ENCODE assay signal across 14 mouse cellular contexts in genomic region chr6:128996768-128997442, GRCm38 (mm10). TPM values are rescaled to one million over a fixed set of nuclear protein-coding genes. Genes with fewer than 3 reads are reported as not detected.
DNase-seq lines count a peak whose midpoint lies in the region; ATAC-seq and TF ChIP-seq lines count a peak whose summit lies in the region.
"Had no signal": no experiment of that assay in that cellular context is flagged by ENCODE, and none has a peak within 500 bp of the region (broad histone marks: within the 10 kb centered on the region; RNA-seq: fewer than 3 reads in every experiment).

No protein-coding gene starts in this region.

- H3K9me3 ChIP-seq in heart, embryonic 15.5 days (replicated peaks) = no peaks in the 10 kb centered on the region
- peaks cover 40% of the 10 kb centered on the region for H3K9me3 ChIP-seq in ES-Bruce4 (replicated peaks; ENCODE audit: control insufficient read depth, insufficient read depth, low read length, poor library complexity, severe bottlenecking)
- no peaks in the 10 kb centered on the region for H3K9me3 ChIP-seq in kidney, embryonic 16.5 days (ENCODE audit: low read length)
- H3K9me3 ChIP-seq in neural tube, embryonic 13.5 days = no peaks in the 10 kb centered on the region
- no peaks in the 10 kb centered on the region for H3K9me3 ChIP-seq in midbrain, postnatal 0 days (ENCODE audit: low read length)
- H3K9me3 ChIP-seq: hindbrain, embryonic 10.5 days; limb, embryonic 15.5 days had no signal

- TF ChIP-seq POLR2A in ES-Bruce4 (IDR thresholded peaks at IDR 0.05; ENCODE audit: insufficient read depth, low read length) = no peak

- H3K4me2 ChIP-seq in heart, embryonic 15.5 days = peak overlapping the region; percentile 22
- peak overlapping the region; percentile 24 for H3K4me2 ChIP-seq in kidney, embryonic 16.5 days (replicated peaks; ENCODE audit: low read depth, low read length)
- H3K4me2 ChIP-seq in neural tube, embryonic 13.5 days = peak overlapping the region; percentile 27
- no peak overlapping the region for H3K4me2 ChIP-seq in midbrain, postnatal 0 days (ENCODE audit: low read depth, low read length, poor library complexity, severe bottlenecking)
- H3K4me2 ChIP-seq: limb, embryonic 15.5 days had no signal

- H3K27me3 ChIP-seq in heart, embryonic 15.5 days = no peaks in the 10 kb centered on the region
- no peaks in the 10 kb centered on the region for H3K27me3 ChIP-seq in ES-Bruce4 (ENCODE audit: control insufficient read depth, insufficient read depth, low read length, poor library complexity, severe bottlenecking)
- no peaks in the 10 kb centered on the region for H3K27me3 ChIP-seq in kidney, embryonic 16.5 days (ENCODE audit: insufficient read depth, low read length)
- peaks cover 28% of the 10 kb centered on the region for H3K27me3 ChIP-seq in neural tube, embryonic 13.5 days
- no peaks in the 10 kb centered on the region for H3K27me3 ChIP-seq in midbrain, postnatal 0 days (ENCODE audit: insufficient read depth, low read length)
- H3K27me3 ChIP-seq: limb, embryonic 15.5 days had no signal

- no peak overlapping the region for H3K27ac ChIP-seq in heart, embryonic 15.5 days
- H3K27ac ChIP-seq in ES-Bruce4 (ENCODE audit: insufficient read depth, low read length) = peak overlapping the region; percentile 97
- H3K27ac ChIP-seq in kidney, embryonic 16.5 days (ENCODE audit: low read length) = peak overlapping the region; percentile 37
- H3K27ac ChIP-seq in neural tube, embryonic 13.5 days (replicated peaks) = no peak overlapping the region
- H3K27ac ChIP-seq in midbrain, postnatal 0 days (ENCODE audit: low read depth, low read length) = no peak overlapping the region
- H3K27ac ChIP-seq: hindbrain, embryonic 10.5 days; limb, embryonic 15.5 days had no signal

- peaks cover 2% of the 10 kb centered on the region; the same call in 1 of the 2 replicates for H3K4me1 ChIP-seq in heart, embryonic 15.5 days (replicated peaks)
- H3K4me1 ChIP-seq in ES-Bruce4 (ENCODE audit: control insufficient read depth, insufficient read depth, low read length) = no peaks in the 10 kb centered on the region
- peaks cover 11% of the 10 kb centered on the region for H3K4me1 ChIP-seq in kidney, embryonic 16.5 days (ENCODE audit: insufficient read depth, low read length)
- peaks cover 12% of the 10 kb centered on the region for H3K4me1 ChIP-seq in neural tube, embryonic 13.5 days (replicated peaks)
- no peaks in the 10 kb centered on the region for H3K4me1 ChIP-seq in midbrain, postnatal 0 days (ENCODE audit: insufficient read depth, low read length)
- H3K4me1 ChIP-seq: limb, embryonic 15.5 days had no signal

- no peak for ATAC-seq in heart, embryonic 15.5 days (replicated peaks; ENCODE audit: insufficient number of reproducible peaks, insufficient read depth, low FRiP score, low read depth)
- ATAC-seq in kidney, embryonic 16.5 days (ENCODE audit: low FRiP score, low TSS enrichment) = no peak
- ATAC-seq in neural tube, embryonic 13.5 days (ENCODE audit: low read depth) = no peak
- no peak for ATAC-seq in midbrain, postnatal 0 days (ENCODE audit: low FRiP score)

- 69% methylated on average over 13 of the region's 13 CpGs for WGBS in heart, embryonic 15.5 days
- 67% methylated on average over 13 of the region's 13 CpGs for WGBS in kidney, embryonic 16.5 days
- 56% methylated on average over 13 of the region's 13 CpGs for WGBS in neural tube, embryonic 13.5 days
- WGBS in midbrain, postnatal 0 days = 68% methylated on average over 13 of the region's 13 CpGs

- TF ChIP-seq EP300 in ES-Bruce4 (IDR thresholded peaks at IDR 0.05; ENCODE audit: insufficient read depth, low read depth, low read length) = peak; percentile 59; the same call in 1 of the 2 replicates

- H3K4me3 ChIP-seq in heart, embryonic 15.5 days = no peak overlapping the region
- no peak overlapping the region for H3K4me3 ChIP-seq in ES-Bruce4 (ENCODE audit: low read depth, low read length)
- H3K4me3 ChIP-seq in kidney, embryonic 16.5 days (ENCODE audit: low read length) = peak overlapping the region; percentile 19; the same call in 1 of the 2 replicates
- no peak overlapping the region for H3K4me3 ChIP-seq in neural tube, embryonic 13.5 days
- no peak overlapping the region for H3K4me3 ChIP-seq in midbrain, postnatal 0 days (ENCODE audit: low read depth, low read length)
- H3K4me3 ChIP-seq: erythroblast, embryonic 14.5 days; hindbrain, embryonic 10.5 days; limb, embryonic 15.5 days; myocyte had no signal

- no peak for TF ChIP-seq CTCF in ES-Bruce4 (IDR thresholded peaks at IDR 0.05; ENCODE audit: low read depth, low read length)
- no peak for TF ChIP-seq CTCF in midbrain, postnatal 0 days (IDR thresholded peaks at IDR 0.05)

- H3K36me3 ChIP-seq in heart, embryonic 15.5 days = no peaks in the 10 kb centered on the region
- H3K36me3 ChIP-seq in ES-Bruce4 (ENCODE audit: control insufficient read depth, insufficient read depth, low read length, poor library complexity, severe bottlenecking) = no peaks in the 10 kb centered on the region
- H3K36me3 ChIP-seq in kidney, embryonic 16.5 days (ENCODE audit: insufficient read depth, low read length) = no peaks in the 10 kb centered on the region
- no peaks in the 10 kb centered on the region for H3K36me3 ChIP-seq in neural tube, embryonic 13.5 days
- no peaks in the 10 kb centered on the region for H3K36me3 ChIP-seq in midbrain, postnatal 0 days (ENCODE audit: insufficient read depth, low read length)
- H3K36me3 ChIP-seq: hindbrain, embryonic 10.5 days; limb, embryonic 15.5 days had no signal

- no peak for DNase-seq in heart, postnatal 4 days
- no peak for DNase-seq in adipocyte (ENCODE audit: low spot score)
- DNase-seq in left cerebral cortex, adult 11 months (ENCODE audit: low spot score) = no peak
- DNase-seq in midbrain, postnatal 0 days (ENCODE audit: low spot score) = no peak
- DNase-seq: right cerebral cortex, postnatal 4 days had no signal

- no peak overlapping the region for H3K9ac ChIP-seq in heart, embryonic 15.5 days
- H3K9ac ChIP-seq in ES-Bruce4 (ENCODE audit: low read depth, poor library complexity, severe bottlenecking) = peak overlapping the region; percentile 19; the same call in 1 of the 2 replicates
- peak overlapping the region; percentile 26; the same call in 1 of the 2 replicates for H3K9ac ChIP-seq in kidney, embryonic 16.5 days (replicated peaks; ENCODE audit: low read length)
- no peak overlapping the region for H3K9ac ChIP-seq in neural tube, embryonic 13.5 days
- no peak overlapping the region for H3K9ac ChIP-seq in midbrain, postnatal 0 days (replicated peaks; ENCODE audit: low read length, poor library complexity, severe bottlenecking)
- H3K9ac ChIP-seq: limb, embryonic 15.5 days had no signal

RNA-seq across cellular contexts. Expression of gene Klrb1f, which starts 48.8 kb away (rescaled TPM):
- polyA plus RNA-seq in heart, embryonic 15.5 days (2015; fragmentation: Nextera tagmentation; extraction: Ambion mirVana) = 0.14 and 0.15 TPM in 2 replicates
- not detected for total RNA-seq in heart, postnatal 4 days (2021)
- not detected in 2 replicates for polyA plus RNA-seq in ES-Bruce4 (2011; ENCODE audit: insufficient read depth, insufficient read length, low read depth, missing spikeins)
- 0.18 and 0.21 TPM in 2 replicates for polyA plus RNA-seq in kidney, embryonic 16.5 days (2015; fragmentation: Nextera tagmentation; extraction: Ambion mirVana)
- 0.34 and 0.45 TPM in 2 replicates for polyA plus RNA-seq in neural tube, embryonic 13.5 days (2015; fragmentation: Nextera tagmentation; extraction: Ambion mirVana)
- 0.19 and 0.93 TPM in 2 replicates for total RNA-seq in midbrain, postnatal 0 days (2014; rRNA removed)
- polyA plus RNA-seq in midbrain, postnatal 0 days (2015; fragmentation: Nextera tagmentation; extraction: Ambion mirVana) = 0.42 and 0.46 TPM in 2 replicates
- total RNA-seq: layer of hippocampus, postnatal 25 days had no signal
- polyA plus RNA-seq: erythroblast, embryonic 14.5 days; myocyte had no signal

Comparison
In these comparisons a context has a peak if more than half of its experiments do, and no peak if none do; other contexts are left out.
1. H3K27ac ChIP-seq: peak in ES-Bruce4 (single experiment) and kidney, embryonic 16.5 days (single experiment); none in heart, embryonic 15.5 days (single experiment), neural tube, embryonic 13.5 days (single experiment) and midbrain, postnatal 0 days (single experiment).
2. H3K9ac ChIP-seq: peak in ES-Bruce4 (single experiment) and kidney, embryonic 16.5 days (single experiment); none in heart, embryonic 15.5 days (single experiment), neural tube, embryonic 13.5 days (single experiment) and midbrain, postnatal 0 days (single experiment).